Comparison of ENCODE assay signal across 18 mouse cellular contexts in genomic region chr3:107480660-107481059, GRCm38 (mm10). TPM values are rescaled to one million over a fixed set of nuclear protein-coding genes. Genes with fewer than 3 reads are reported as not detected.
A peak's percentile ranks its signal among the peaks of the same experiment; 100 is the strongest.
DNase-seq lines count a peak whose midpoint lies in the region; ATAC-seq and TF ChIP-seq lines count a peak whose summit lies in the region.
"Had no signal": no experiment of that assay in that cellular context is flagged by ENCODE, and none has a peak within 500 bp of the region (broad histone marks: within the 10 kb centered on the region; RNA-seq: fewer than 3 reads in every experiment).

No protein-coding gene starts in this region.

- no peaks in the 10 kb centered on the region for H3K4me1 ChIP-seq in embryonic facial prominence, embryonic 15.5 days
- H3K4me1 ChIP-seq in embryonic facial prominence, embryonic 10.5 days, result no peaks in the 10 kb centered on the region
- H3K4me1 ChIP-seq: intestine, embryonic 15.5 days; liver, embryonic 12.5 days had no signal

- H3K4me3 ChIP-seq in embryonic facial prominence, embryonic 15.5 days (replicated peaks), result no peak overlapping the region
- no peak overlapping the region for H3K4me3 ChIP-seq in embryonic facial prominence, embryonic 10.5 days
- no peak overlapping the region for H3K4me3 ChIP-seq in layer of hippocampus, adult 2 months
- H3K4me3 ChIP-seq: intestine, embryonic 15.5 days; liver, embryonic 12.5 days; neural tube, embryonic 13.5 days had no signal

- no peak for DNase-seq in embryonic facial prominence, embryonic 10.5 days (ENCODE audit: low spot score)
- no peak for DNase-seq in layer of hippocampus, adult 2 months (ENCODE audit: low spot score in 2 of 2)
- DNase-seq in layer of hippocampus, adult 9-10 months (ENCODE audit: low spot score), result no peak
- DNase-seq in 416B (ENCODE audit: low read depth), result peak; percentile 10
- DNase-seq in layer of hippocampus, postnatal 36 days, result no peak
- DNase-seq in testis, postnatal 14 days (ENCODE audit: low spot score), result no peak
- DNase-seq: cerebellum, adult 18-20 months; gastrocnemius, postnatal 36 days; heart, postnatal 4 days; kidney, postnatal 14 days; lung, postnatal 10 days had no signal

- no peak for ATAC-seq in embryonic facial prominence, embryonic 15.5 days (ENCODE audit: insufficient number of reproducible peaks, low FRiP score, low TSS enrichment, low read depth)
- ATAC-seq in megakaryocyte-erythroid progenitor cell, adult 5-6 weeks (replicated peaks; ENCODE audit: low FRiP score, low TSS enrichment, poor library complexity, severe bottlenecking), result peak; percentile 61; the same call in 1 of the 2 replicates
- ATAC-seq: intestine, embryonic 15.5 days; liver, embryonic 12.5 days; midbrain, embryonic 16.5 days had no signal

- H3K36me3 ChIP-seq in embryonic facial prominence, embryonic 15.5 days, result no peaks in the 10 kb centered on the region
- H3K36me3 ChIP-seq in embryonic facial prominence, embryonic 10.5 days (replicated peaks), result no peaks in the 10 kb centered on the region
- H3K36me3 ChIP-seq: intestine, embryonic 15.5 days; liver, embryonic 12.5 days; neural tube, embryonic 13.5 days had no signal

- H3K27me3 ChIP-seq in embryonic facial prominence, embryonic 15.5 days, result no peaks in the 10 kb centered on the region
- no peaks in the 10 kb centered on the region; the same call in 1 of the 2 replicates for H3K27me3 ChIP-seq in embryonic facial prominence, embryonic 10.5 days (replicated peaks; ENCODE audit: low read depth, poor library complexity, severe bottlenecking)

- no peak overlapping the region for H3K4me2 ChIP-seq in embryonic facial prominence, embryonic 15.5 days (replicated peaks)
- H3K4me2 ChIP-seq: heart, embryonic 11.5 days; intestine, embryonic 15.5 days; liver, embryonic 12.5 days; neural tube, embryonic 13.5 days had no signal

- 65% methylated on average over 3 of the region's 3 CpGs for WGBS in embryonic facial prominence, embryonic 15.5 days
- 66% methylated on average over 3 of the region's 3 CpGs for WGBS in embryonic facial prominence, embryonic 10.5 days

- peak; percentile 28; the same call in 1 of the 2 replicates for TF ChIP-seq CTCF in layer of hippocampus, adult 2 months (conservative IDR thresholded peaks at IDR 0.05)

- H3K9me3 ChIP-seq in embryonic facial prominence, embryonic 15.5 days (replicated peaks), result no peaks in the 10 kb centered on the region
- no peaks in the 10 kb centered on the region for H3K9me3 ChIP-seq in embryonic facial prominence, embryonic 10.5 days
- H3K9me3 ChIP-seq: intestine, embryonic 15.5 days; liver, embryonic 12.5 days; neural tube, embryonic 13.5 days had no signal

- 0 out of 2 replicates have a peak overlapping the region, but pooled peaks have one; percentile 17 for H3K27ac ChIP-seq in embryonic facial prominence, embryonic 15.5 days (replicated peaks)
- H3K27ac ChIP-seq in embryonic facial prominence, embryonic 10.5 days (replicated peaks), result no peak overlapping the region
- H3K27ac ChIP-seq in layer of hippocampus, adult 2 months, result no peak overlapping the region
- H3K27ac ChIP-seq: intestine, embryonic 15.5 days; liver, embryonic 12.5 days; neural tube, embryonic 13.5 days had no signal

- no peak overlapping the region for H3K9ac ChIP-seq in embryonic facial prominence, embryonic 15.5 days
- H3K9ac ChIP-seq: intestine, embryonic 15.5 days; liver, embryonic 12.5 days; neural tube, embryonic 13.5 days had no signal

RNA-seq across cellular contexts. Expression of gene Kcnc4, which starts 21.3 kb away (rescaled TPM):
- 0.53 and 0.76 TPM in 2 replicates for polyA plus RNA-seq in embryonic facial prominence, embryonic 15.5 days (2015; fragmentation: Nextera tagmentation; extraction: Ambion mirVana)
- 0.32 and 0.33 TPM in 2 replicates for polyA plus RNA-seq in embryonic facial prominence, embryonic 10.5 days (2016; fragmentation: Nextera tagmentation; extraction: Ambion mirVana)
- 10 to 100 TPM; 59.1 to 62.3 TPM for total RNA-seq in layer of hippocampus, adult 2 months (2021)
- not detected in 2 replicates for total RNA-seq in megakaryocyte-erythroid progenitor cell, adult 5-6 weeks (2014; fragmentation: Nextera tagmentation)
- not detected in 2 replicates for total RNA-seq in megakaryocyte-erythroid progenitor cell, adult 5-6 weeks (2017)
- total RNA-seq in layer of hippocampus, postnatal 36 days (2021), result 10 to 100 TPM; 55.5 to 60.2 TPM
- polyA plus RNA-seq: liver, embryonic 12.5 days had no signal

RNA-seq across cellular contexts. Expression of gene Slc6a17, which starts 37.2 kb away (rescaled TPM):
- 6.7 and 8.0 TPM in 2 replicates for polyA plus RNA-seq in embryonic facial prominence, embryonic 15.5 days (2015; fragmentation: Nextera tagmentation; extraction: Ambion mirVana)
- polyA plus RNA-seq in embryonic facial prominence, embryonic 10.5 days (2016; fragmentation: Nextera tagmentation; extraction: Ambion mirVana), result 2.2 and 4.9 TPM in 2 replicates
- total RNA-seq in layer of hippocampus, adult 2 months (2021), result 100 to 1,000 TPM; 276 to 290 TPM
- total RNA-seq in megakaryocyte-erythroid progenitor cell, adult 5-6 weeks (2014; fragmentation: Nextera tagmentation), result not detected in 2 replicates
- total RNA-seq in megakaryocyte-erythroid progenitor cell, adult 5-6 weeks (2017), result not detected in 2 replicates
- total RNA-seq in layer of hippocampus, postnatal 36 days (2021), result 100 to 1,000 TPM; 286 to 289 TPM

Comparison
In these comparisons a context has a peak if more than half of its experiments do, and no peak if none do; other contexts are left out.
1. RNA of gene Kcnc4, which starts 21.3 kb away (total RNA-seq): 59.1 to 62.3 TPM in layer of hippocampus, adult 2 months and 55.5 to 60.2 TPM in layer of hippocampus, postnatal 36 days; not detected in megakaryocyte-erythroid progenitor cell, adult 5-6 weeks; every median in the first group is over 10 times any median in the second.
2. RNA of gene Slc6a17, which starts 37.2 kb away (total RNA-seq): 276 to 290 TPM in layer of hippocampus, adult 2 months and 286 to 289 TPM in layer of hippocampus, postnatal 36 days; not detected in megakaryocyte-erythroid progenitor cell, adult 5-6 weeks; every median in the first group is over 100 times any median in the second.